Mouse (Mus musculus): ENCODE measurements around the gene Rbm24.

The Rbm24 gene

GRCm38 (mm10) chr13:46418141-46418601, at the start of gene Rbm24:
Gene Rbm24, plus strand, starts transcription at chr13:46418434.
- DNase-seq = peak; percentile 26

DNA sequence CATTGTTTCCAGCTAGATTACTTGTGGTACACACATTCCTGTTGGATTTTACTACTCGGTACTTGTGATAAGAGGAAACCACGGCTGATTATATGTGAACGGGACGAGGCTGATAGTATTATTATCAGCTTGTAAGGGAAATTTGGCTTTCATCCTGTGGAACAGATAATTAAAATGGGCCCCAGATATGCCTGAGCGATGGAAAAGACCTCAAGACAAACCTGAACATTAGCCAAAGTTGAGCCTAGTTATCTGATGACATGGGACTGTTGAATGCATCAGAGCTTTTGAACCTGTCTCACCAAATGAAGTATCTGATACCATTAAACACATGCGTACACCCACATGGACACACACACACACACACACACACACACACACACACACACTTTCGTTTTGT, 45.4 kb upstream of the Rbm24 start:
- DNase-seq = no peak

GRCm38 (mm10) chr13:46375371-46375770, 42.9 kb upstream of the Rbm24 start:
- no peak for DNase-seq

DNA sequence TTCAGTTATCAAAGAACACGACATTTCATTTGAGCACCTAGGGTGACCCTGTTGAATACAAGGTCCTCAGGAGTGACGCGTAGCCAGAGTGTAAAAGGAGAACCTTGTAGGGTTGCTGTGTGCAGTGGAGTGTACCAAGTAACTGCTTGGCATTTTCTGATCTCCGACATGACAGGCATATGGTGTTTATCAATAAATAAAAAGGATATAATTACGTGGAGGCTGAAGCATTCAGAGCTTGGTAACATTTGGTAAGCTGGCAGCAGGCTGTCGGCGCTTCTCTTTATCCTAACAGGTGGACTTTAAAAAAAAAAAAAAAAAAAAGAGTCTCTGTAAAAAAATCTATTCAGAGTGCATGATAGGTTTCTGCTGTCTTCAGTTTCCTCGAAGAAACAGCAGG, 30.8 kb upstream of the Rbm24 start:
- no peak for DNase-seq

DNA sequence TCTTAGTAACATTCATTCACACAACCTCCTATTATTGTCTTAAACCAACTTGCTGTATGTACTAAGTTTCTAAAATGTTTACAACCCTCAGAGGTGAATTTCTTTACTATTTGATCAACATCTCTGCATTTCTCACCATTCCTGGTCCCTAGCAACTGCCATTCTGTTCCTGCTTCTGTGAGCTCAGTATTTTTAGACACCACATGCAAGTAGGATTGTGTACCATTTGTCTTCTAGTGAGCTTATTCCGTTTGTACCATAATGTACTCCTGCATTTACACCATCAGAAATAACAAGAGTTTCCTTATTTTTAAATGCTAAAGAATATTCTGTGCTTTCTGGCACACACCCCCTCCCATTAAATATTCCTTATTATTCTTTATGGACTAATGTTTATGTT, 26.6 kb upstream of the Rbm24 start:
- no peak for DNase-seq

DNA sequence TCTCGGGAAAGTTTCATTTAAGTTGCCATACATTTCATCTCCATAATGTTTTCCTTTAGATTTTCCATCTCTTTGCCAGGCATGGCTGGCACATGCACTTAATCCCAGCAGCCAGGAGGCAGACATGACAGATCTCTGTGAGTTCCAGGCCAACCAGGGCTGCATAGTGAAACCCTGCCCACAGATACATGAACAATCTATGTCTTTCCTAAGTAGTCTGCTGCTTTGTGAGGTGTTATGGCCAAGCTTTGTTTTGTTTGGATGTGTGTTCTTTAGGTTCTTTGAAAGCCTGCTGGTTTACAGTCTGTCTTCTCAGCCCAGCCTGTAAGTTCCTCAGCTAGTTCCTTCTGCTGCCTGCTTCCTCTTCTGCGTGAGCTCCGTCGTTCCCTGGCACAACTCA, 25.3 kb upstream of the Rbm24 start:
- DNase-seq = no peak

GRCm38 (mm10) chr13:46393936-46394335, 24.3 kb upstream of the Rbm24 start:
- DNase-seq = peak in 1 of 2 experiments; percentile 15

DNA sequence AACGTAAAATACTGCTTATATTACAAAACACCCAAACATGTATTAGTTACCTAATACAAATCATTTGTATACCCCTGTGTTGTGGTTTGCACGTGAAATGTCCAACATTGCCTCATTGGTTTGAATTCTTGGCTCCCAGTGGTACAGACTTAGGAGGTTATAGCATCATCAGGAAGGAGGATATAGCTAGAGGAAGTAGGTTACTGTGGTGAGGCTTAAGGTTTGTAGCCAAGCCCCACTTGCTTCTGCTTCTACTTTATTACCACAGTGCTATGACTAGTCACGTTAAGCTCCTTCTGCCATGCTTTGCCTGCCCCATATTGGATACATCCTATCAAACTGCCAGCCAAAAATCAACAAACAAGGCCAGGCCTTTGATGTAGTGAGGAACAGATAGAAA, 21.0 kb upstream of the Rbm24 start:
- no peak for DNase-seq

GRCm38 (mm10) chr13:46407151-46407550, 11.1 kb upstream of the Rbm24 start:
- no peak for DNase-seq

- no peak for DNase-seq
Measured at GRCm38 (mm10) chr13:46412247-46412646, 6.0 kb upstream of the Rbm24 start.

DNA sequence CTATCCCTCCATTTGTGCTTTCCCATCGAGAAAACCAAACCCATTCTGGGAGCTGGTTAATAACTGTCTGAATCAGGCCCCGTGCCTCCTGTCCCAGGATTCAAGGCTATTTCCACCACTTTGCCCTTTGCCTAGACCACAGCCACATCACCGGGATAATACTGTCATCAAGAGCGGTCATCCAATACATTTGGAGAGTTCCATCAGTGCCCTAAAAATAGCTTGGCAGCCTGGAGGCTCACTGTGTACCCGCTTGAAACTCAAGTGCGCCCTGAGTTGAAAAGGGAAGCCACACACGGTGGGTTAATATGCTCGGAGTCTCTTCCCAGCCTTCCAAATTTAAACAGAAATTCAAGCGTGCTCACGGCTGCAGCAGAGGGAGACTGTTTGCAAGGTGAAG, 4.6 kb upstream of the Rbm24 start:
- DNase-seq = peak in 1 of 2 experiments; percentile 21

- peak in 1 of 2 experiments; percentile 15 for DNase-seq
Measured at GRCm38 (mm10) chr13:46414050-46414449, 4.2 kb upstream of the Rbm24 start.

- DNase-seq = no peak
Measured at GRCm38 (mm10) chr13:46416021-46416420, 2.2 kb upstream of the Rbm24 start.

DNA sequence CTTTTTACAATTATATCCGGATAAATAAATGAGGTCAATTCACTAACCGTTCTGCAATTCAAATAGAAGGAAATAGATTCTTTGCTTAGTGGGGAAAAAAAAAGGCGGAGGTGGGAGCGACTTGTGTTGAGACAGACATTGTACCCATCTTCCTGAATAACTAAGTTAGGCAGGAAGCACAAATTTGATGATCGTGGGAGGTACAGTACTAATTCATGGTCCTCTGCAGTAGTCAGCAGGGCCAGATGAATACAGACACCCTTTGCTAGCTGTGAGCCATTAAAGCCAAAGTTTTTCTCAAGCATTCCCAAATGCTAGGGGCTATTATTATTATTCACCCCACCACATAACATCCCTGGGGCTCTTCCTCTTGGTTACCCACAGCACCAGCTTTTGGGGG, 640 bp upstream of the Rbm24 start:
- no peak for DNase-seq

DNA sequence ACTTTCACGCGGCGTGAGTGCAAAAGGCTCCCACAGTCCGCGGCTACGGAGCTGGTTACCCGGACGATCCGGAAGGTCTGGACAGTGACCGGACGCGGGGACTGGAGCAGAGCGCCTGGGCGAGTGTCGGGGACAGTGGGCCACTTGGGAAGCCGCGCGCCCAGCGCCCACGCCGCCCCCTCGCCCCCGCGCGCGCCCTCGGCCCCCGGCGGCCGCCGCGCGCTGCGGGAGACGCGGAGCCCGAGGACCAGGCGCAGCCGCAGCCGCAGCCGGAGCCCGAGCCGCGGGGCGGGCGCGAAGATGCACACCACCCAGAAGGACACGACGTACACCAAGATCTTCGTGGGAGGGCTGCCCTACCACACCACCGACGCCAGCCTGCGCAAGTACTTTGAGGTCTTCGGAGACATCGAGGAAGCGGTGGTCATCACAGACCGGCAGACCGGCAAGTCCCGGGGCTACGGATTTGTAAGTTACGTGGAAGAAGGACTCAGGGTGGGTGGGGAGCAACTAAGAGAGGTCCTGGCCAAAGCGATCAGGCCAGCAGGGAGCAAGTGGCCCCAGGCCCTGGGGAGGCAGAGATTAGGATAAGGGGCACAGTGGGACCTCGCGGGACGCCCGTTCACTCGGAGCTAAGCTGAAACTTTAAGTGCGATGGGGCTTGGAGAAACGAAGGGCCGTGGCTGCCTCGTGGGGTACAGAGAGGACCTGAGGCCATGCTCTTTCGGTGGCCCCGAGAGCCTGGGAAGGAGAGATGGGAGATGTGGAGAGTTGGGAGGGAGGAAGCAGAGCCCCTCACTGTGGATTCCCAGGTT, 704 bp downstream of the Rbm24 start:
- DNase-seq = peak; percentile 26 to 40

DNA sequence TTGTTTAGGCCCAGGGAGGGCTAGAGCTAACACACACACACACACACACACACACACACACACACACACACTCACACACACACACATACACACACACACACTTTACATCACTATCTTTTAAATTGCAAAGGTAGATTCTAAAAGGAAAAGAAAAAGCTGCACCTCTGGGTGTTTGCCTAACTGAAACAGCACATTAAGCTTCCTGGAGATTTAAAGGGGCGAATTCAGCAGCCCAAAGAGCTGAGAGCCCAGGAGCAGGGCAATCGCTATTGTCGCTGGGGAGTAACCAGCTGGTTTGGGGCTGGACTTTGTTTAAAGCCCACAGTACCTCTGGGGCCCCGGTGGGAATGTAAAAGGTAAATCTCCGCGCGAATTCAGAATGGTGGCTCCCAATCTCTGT, 1.4 kb downstream of the Rbm24 start:
- no peak for DNase-seq

DNA sequence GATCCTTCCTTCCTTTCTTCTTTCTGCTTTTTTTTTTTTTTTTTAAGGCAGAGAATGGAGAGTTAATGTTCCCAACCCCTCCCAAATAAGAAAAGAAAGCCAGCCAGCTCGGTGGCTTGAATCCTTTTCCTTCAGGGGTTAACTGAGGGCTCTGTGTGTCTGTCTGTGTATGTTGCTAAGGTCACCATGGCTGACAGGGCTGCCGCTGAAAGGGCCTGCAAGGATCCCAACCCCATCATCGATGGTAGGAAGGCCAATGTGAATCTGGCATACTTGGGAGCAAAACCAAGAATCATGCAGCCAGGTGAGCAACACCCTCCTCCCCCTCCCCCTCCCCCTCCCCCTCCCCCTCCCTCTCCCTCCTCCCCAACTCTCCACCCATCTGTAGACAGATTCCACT, 1.9 kb downstream of the Rbm24 start:
- no peak for DNase-seq

GRCm38 (mm10) chr13:46423805-46424204, 5.6 kb downstream of the Rbm24 start:
- DNase-seq = no peak

DNA sequence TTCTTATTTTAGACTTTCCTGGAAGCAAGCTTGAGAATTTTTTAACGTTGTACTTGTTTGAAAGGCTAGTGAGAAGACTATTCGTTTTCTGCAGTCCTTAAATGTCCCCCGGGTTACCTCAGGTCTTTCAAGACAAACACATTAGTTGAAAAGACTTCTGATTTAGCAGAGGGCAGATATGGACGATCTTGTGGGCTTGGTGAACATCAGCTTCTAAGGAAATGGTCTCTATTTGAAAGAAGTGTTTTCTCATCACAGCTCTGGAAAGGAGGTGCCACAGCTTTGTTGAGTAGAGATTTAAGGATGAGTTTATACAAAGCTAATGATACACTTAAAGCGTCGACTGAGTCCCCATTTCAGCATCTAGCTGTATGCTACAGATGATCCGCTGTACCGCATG, 6.1 kb downstream of the Rbm24 start:
- DNase-seq = no peak

GRCm38 (mm10) chr13:46426651-46427269, 8.5 kb downstream of the Rbm24 start:
- DNase-seq = no peak

DNA sequence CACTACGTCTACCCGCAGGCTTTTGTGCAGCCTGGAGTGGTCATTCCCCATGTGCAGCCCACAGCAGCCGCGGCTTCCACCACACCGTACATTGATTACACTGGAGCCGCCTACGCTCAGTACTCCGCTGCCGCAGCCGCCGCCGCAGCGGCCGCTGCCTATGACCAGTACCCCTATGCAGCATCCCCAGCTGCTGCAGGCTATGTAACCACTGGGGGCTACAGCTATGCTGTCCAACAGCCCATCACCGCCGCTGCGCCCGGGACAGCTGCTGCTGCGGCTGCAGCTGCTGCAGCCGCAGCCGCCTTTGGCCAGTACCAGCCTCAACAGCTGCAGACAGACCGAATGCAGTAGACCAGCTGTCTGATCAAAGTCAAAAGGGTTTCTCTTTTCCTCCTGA, 10.7 kb downstream of the Rbm24 start:
- DNase-seq = no peak

GRCm38 (mm10) chr13:46429866-46430265, 11.6 kb downstream of the Rbm24 start:
- DNase-seq = no peak

DNA sequence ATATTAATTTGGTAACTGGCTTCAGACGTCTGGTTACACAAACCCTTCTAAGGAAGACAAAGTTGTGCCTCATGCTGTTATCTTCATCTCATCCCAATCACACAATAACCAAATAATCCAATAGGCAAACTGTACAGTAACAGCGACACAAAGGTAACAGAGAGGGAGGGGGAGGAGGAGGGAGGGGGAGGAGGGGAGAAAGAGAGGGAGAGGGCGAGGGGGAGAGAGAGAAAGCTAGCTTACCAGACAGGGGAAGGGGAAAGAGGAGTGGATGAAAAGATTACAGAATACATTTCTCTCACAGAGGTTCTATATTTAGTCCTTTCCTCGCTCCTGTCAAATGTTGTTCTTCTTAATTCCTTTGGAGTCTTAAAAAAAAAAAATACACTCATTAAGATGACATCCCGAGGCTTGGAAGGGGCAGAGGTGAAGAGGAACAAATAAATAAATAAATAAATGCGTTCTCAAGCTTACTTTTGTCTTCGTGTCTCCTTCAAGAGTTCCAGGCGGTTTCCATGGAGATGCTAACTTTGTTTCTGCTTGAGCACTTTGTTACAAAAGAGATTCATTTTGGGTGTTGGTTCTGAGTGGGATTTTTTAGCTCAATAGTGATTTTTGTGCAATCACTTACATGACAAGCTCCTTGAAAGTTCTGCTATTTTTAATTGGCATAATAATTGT, 15.8 kb downstream of the Rbm24 start:
- no peak for DNase-seq

DNA sequence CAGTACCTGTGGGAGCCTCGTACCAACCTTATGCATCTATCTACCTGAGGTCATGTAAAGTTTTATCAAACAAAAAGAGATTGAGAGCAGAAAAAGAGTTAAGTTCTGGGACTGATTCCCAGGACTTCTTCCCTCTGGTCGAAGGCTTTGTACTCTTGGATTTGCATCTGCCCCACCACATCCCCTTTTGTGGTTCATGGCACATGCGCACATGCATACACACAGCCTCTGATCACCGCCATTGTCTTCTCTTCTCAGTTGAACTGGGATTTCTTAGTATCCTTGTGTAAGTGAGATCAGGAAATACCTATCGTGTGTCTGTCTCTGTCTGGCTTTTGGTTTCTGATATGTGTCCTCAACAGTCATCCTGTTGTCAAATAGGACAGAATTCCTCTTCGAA, 20.7 kb downstream of the Rbm24 start:
- DNase-seq = no peak
